Mouse (Mus musculus) heart, embryonic 11.5 days (tissue): ENCODE measurements around the gene Ctnnal1. TPM values are rescaled to one million over a fixed set of nuclear protein-coding genes. Genes with fewer than 3 reads are reported as not detected.

Experiments used
- ATAC-seq: fragments of 200-750 bp; cut with Nextera tagmentation; replicated peaks from 2 replicates; pipeline ENCODE4 v1.8.0; 2017; ENCODE audit warnings: moderate library complexity; ENCODE audit not compliant: insufficient number of reproducible peaks, low FRiP score, low TSS enrichment
- H3K27ac ChIP-seq: fragments of 300-500 bp; sonication (generic); 2 replicates; pipeline ENCODE4 v1.5.1; 2014; ENCODE audit warnings: mild to moderate bottlenecking, low read depth, low read length
- H3K27me3 ChIP-seq: fragments of 300-500 bp; sonication (generic); 2 replicates; pipeline ENCODE4 v1.6.1; 2014; ENCODE audit warnings: mild to moderate bottlenecking, low read length, mixed read lengths; ENCODE audit not compliant: control insufficient read depth, insufficient read depth
- H3K36me3 ChIP-seq: fragments of 300-500 bp; sonication (generic); 2 replicates; pipeline ENCODE4 v1.6.1; 2014; ENCODE audit warnings: mild to moderate bottlenecking, low read length, moderate library complexity, mixed read lengths; ENCODE audit not compliant: control insufficient read depth, insufficient read depth
- H3K4me1 ChIP-seq: fragments of 300-500 bp; sonication (generic); 2 replicates; pipeline ENCODE4 v1.6.1; 2014; ENCODE audit warnings: low read length; ENCODE audit not compliant: control insufficient read depth, insufficient read depth
- H3K4me2 ChIP-seq: fragments of 300-500 bp; sonication (generic); 2 replicates; pipeline ENCODE4 v1.6.1; 2014; ENCODE audit warnings: mild to moderate bottlenecking, moderate library complexity
- H3K4me3 ChIP-seq: fragments of 300-500 bp; sonication (generic); 2 replicates; pipeline ENCODE4 v1.5.1; 2014; ENCODE audit warnings: low read depth, low read length
- H3K9ac ChIP-seq: fragments of 300-500 bp; sonication (generic); 2 replicates; pipeline ENCODE4 v1.6.1; 2014; ENCODE audit warnings: mild to moderate bottlenecking, low read depth, low read length, moderate library complexity
- H3K9me3 ChIP-seq: fragments of 300-500 bp; sonication (generic); replicated peaks from 2 replicates; pipeline ENCODE4 v1.6.1; 2016; ENCODE audit warnings: low read length; ENCODE audit not compliant: control insufficient read depth
- WGBS: fragments of 180-500 bp; shearing (Covaris S2); extraction: QIAGEN DNeasy Blood & Tissue Kit; methylation state at CpG from one replicate; pipeline ENCODE4 v1.1.7; 2014; ENCODE audit not compliant: insufficient replicate concordance; 5-methylcytosine and 5-hydroxymethylcytosine counted together
- polyA plus RNA-seq: library from polyadenylated mRNA; unstranded; fragments of >200 nt; fragmentation: Nextera tagmentation; extraction: Ambion mirVana; gene quantifications from 2 replicates; pipeline ENCODE4 v1.2.1, GENCODE M21; 2014

Gene Ctnnal1
- polyA plus RNA-seq, 1 experiment from 2014 or later: 16.5 TPM

GRCm38 (mm10) chr4:56842501-56842900, 22.5 kb downstream of the Ctnnal1 start:
- WGBS: 75% methylated on average over 7 of the region's 7 CpGs
- no peaks in the 10 kb centered on the region for H3K27me3 ChIP-seq
- no peak overlapping the region for H3K9ac ChIP-seq
- no peak overlapping the region for H3K4me3 ChIP-seq
- peaks cover 4% of the 10 kb centered on the region; the same call in 1 of the 2 replicates for H3K36me3 ChIP-seq
- H3K4me2 ChIP-seq: no peak overlapping the region
- no peak for ATAC-seq
- H3K9me3 ChIP-seq: no peaks in the 10 kb centered on the region
- H3K27ac ChIP-seq: peak overlapping the region; percentile 24; the same call in 1 of the 2 replicates
- H3K4me1 ChIP-seq: peaks cover 3% of the 10 kb centered on the region; the same call in 1 of the 2 replicates

DNA sequence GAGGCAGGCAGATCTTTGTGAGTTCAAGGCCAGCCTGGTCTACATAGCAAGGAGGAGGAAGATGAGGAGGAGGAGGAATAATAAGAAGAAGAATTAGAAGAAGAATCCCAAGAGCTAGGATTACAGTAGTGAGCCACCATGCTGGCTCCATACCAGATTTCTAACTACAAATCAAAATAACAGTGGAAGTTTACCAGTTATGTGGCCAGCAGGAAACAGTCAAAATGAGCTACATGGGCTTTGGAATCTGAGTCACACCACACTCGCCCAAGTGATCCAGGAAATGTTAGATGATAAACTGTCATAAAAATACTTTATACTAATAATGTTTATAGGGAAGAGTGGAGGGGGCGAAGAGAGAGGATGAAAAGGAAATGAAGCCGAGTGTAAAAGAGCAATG, 24.7 kb downstream of the Ctnnal1 start:
- Histone ChIP-seq H3K27ac (no peak overlapping the region), H3K4me1 (no peaks in the 10 kb centered on the region), H3K4me3 (no peak overlapping the region), H3K36me3 (peaks cover 7% of the 10 kb centered on the region), H3K27me3 (no peaks in the 10 kb centered on the region), H3K4me2 (no peak overlapping the region), H3K9me3 (no peaks in the 10 kb centered on the region), H3K9ac (no peak overlapping the region)
- 78% methylated on average over 3 of the region's 3 CpGs for WGBS
- no peak for ATAC-seq

DNA sequence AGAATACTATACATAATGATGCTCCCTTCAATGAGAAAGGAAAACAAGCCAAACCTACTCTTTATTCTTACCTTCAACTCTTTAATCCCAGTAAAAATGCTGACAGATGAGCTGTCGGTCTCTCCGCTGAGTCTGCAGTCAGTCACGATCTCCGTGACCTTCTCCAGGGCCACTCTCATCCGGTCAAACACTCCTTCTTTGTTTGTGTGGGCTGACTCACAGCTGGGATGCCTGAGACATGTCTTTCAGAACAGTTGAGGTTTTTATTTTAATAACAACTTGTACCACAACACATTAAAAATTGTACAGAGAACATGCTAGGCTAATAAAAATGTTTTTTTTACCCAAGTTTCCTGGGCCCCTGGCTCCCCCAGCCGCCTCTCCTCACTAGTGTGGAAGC, 27.3 kb downstream of the Ctnnal1 start:
- no peaks in the 10 kb centered on the region for H3K27me3 ChIP-seq
- no peak overlapping the region for H3K4me2 ChIP-seq
- no peaks in the 10 kb centered on the region for H3K9me3 ChIP-seq
- H3K4me1 ChIP-seq: no peaks in the 10 kb centered on the region
- ATAC-seq: no peak
- 63% methylated on average over 6 of the region's 6 CpGs for WGBS
- peaks cover 3% of the 10 kb centered on the region; the same call in 1 of the 2 replicates for H3K36me3 ChIP-seq
- no peak overlapping the region for H3K9ac ChIP-seq
- no peak overlapping the region for H3K27ac ChIP-seq
- H3K4me3 ChIP-seq: no peak overlapping the region

DNA sequence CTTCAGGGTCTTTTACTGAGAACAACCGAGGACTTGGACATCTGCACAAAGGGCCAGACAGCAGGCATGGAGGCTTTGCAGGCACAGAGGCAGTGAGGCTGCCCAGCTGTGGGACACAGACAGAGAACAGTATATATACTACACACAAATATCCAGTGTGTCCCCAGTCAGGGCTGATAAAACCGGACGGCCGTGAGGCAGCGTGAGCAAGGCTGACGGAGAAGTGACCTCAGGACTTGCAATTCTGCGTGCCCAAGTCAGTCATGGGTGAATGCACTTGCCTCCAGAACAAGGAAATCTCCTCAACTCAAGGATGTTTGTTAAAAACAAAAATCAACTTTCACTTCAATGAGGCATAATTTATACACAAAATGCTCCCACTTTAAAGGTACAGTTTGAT, 33.0 kb downstream of the Ctnnal1 start:
- peaks cover 3% of the 10 kb centered on the region; the same call in 1 of the 2 replicates for H3K36me3 ChIP-seq
- no peak overlapping the region for H3K9ac ChIP-seq
- ATAC-seq: no peak
- no peak overlapping the region for H3K27ac ChIP-seq
- WGBS: 69% methylated on average over 7 of the region's 7 CpGs
- peaks cover 7% of the 10 kb centered on the region; the same call in 1 of the 2 replicates for H3K4me1 ChIP-seq
- no peak overlapping the region for H3K4me3 ChIP-seq
- H3K4me2 ChIP-seq: no peak overlapping the region
- no peaks in the 10 kb centered on the region for H3K9me3 ChIP-seq
- no peaks in the 10 kb centered on the region for H3K27me3 ChIP-seq

DNA sequence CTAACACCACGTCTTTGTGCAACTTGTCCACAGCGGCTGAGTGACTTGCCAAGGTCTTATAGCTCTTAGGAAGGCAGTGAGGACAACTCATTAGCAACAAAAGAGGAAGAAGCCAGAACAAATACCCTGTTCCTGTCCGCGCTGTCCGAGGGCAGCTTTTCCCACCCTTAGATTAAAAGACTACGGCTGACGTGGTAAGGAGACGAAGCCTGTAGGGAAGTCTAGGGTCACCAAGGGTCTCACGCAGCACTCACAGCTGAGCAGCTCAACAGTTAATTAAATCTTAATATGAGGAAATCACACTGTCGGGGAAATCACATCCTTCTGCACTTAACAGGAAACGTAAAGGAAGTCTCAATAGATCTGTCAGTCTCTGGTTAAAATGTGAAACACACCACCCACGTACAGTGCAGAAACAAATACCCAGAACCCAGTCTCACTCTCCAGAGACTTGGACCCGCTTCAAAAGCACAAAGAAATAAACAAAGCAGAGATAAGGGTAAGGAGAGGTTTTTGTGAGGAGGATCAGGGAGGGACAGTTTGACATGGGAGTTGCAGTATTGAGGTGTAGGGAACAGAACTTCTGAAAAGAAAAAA, 33.9 kb downstream of the Ctnnal1 start:
- ATAC-seq: no peak; the same call in 1 of the 2 replicates

DNA sequence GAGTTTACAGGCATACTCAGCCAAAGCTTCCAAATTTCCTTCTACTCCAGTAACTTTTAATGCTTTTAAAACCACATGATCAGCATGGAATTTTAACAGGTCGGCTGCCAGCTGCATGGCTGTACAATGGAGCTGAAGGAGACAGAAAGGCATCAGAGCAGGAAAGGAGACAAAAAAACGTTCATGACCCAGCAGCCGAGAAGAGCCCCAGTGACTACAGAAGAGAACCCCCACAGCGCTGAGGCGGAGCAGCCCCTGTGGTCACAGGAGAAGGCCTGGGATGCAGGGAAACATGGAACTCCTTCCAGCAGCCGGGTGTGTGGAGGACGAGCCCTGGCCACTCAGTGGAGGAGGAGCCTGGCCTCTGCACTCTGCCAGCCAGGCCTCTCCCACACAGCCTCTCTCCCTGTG, 35.5 kb downstream of the Ctnnal1 start:
- WGBS: 58% methylated on average over 7 of the region's 7 CpGs
- peaks cover 7% of the 10 kb centered on the region; the same call in 1 of the 2 replicates for H3K4me1 ChIP-seq
- H3K36me3 ChIP-seq: no peaks in the 10 kb centered on the region
- H3K4me2 ChIP-seq: no peak overlapping the region
- H3K9ac ChIP-seq: no peak overlapping the region
- ATAC-seq: no peak
- no peaks in the 10 kb centered on the region for H3K9me3 ChIP-seq
- no peaks in the 10 kb centered on the region for H3K27me3 ChIP-seq
- no peak overlapping the region for H3K4me3 ChIP-seq
- H3K27ac ChIP-seq: no peak overlapping the region

More for the DNA sequence above, 33.9 kb downstream of the Ctnnal1 start:
- Histone ChIP-seq H3K4me2 (peak overlapping the region; percentile 14; the same call in 1 of the 2 replicates), H3K9ac (no peak overlapping the region), H3K4me3 (no peak overlapping the region), H3K27ac (peak overlapping the region; percentile 35; the same call in 1 of the 2 replicates), H3K4me1 (peaks cover 7% of the 10 kb centered on the region; the same call in 1 of the 2 replicates), H3K36me3 (no peaks in the 10 kb centered on the region), H3K9me3 (no peaks in the 10 kb centered on the region), H3K27me3 (no peaks in the 10 kb centered on the region)
- WGBS: 52% methylated on average over 13 of the region's 13 CpGs

DNA sequence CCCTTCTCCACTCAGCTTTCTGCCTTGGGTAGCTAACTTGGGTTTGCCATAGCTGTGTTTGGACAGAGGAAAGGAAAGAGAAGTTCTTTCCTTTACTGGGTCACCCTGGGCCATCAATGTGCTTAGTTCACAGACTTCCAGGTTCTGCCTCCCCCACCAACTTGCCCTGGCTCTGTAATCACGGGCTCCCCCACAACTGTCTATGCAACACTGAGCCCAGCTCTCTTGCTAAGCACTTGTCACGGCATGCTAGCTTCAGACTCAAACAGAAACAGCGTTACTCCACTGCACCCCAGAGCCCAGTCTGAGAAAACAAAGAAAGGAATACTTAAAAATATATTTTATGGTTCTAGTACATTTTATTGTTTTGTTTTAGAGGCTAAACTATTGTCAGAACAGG, 36.1 kb downstream of the Ctnnal1 start:
- H3K36me3 ChIP-seq: no peaks in the 10 kb centered on the region
- no peaks in the 10 kb centered on the region for H3K27me3 ChIP-seq
- H3K4me2 ChIP-seq: no peak overlapping the region
- no peak overlapping the region for H3K4me3 ChIP-seq
- 85% methylated on average over 3 of the region's 3 CpGs for WGBS
- no peak overlapping the region for H3K9ac ChIP-seq
- ATAC-seq: no peak
- no peaks in the 10 kb centered on the region for H3K9me3 ChIP-seq
- H3K27ac ChIP-seq: no peak overlapping the region
- H3K4me1 ChIP-seq: peaks cover 7% of the 10 kb centered on the region; the same call in 1 of the 2 replicates

DNA sequence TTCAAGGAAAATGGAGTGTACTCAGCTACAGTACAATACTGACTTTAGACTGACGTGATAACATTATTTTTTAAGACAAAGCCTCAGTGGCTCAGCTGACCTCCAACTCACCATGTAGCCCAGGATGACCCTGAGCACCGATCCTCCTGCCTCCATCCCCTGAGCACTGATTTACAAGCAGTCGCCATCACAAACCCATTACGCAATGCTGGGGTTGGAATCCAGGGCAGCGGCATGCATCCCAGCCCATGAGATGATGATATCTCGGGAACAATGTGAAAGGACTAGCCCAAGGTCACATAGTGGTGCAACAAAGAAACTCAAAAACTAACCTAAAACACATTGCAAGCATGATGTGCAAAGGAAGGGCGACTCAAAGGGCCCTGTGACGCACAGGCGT, 40.8 kb downstream of the Ctnnal1 start:
- Histone ChIP-seq H3K27me3 (no peaks in the 10 kb centered on the region), H3K4me1 (no peaks in the 10 kb centered on the region), H3K4me3 (no peak overlapping the region), H3K27ac (no peak overlapping the region), H3K4me2 (no peak overlapping the region), H3K36me3 (no peaks in the 10 kb centered on the region), H3K9me3 (no peaks in the 10 kb centered on the region), H3K9ac (no peak overlapping the region)
- no peak for ATAC-seq
- WGBS: 88% methylated on average over 9 of the region's 9 CpGs

- H3K9ac ChIP-seq: no peak overlapping the region
- H3K27ac ChIP-seq: no peak overlapping the region
- no peaks in the 10 kb centered on the region for H3K27me3 ChIP-seq
- H3K4me1 ChIP-seq: no peaks in the 10 kb centered on the region
- no peak overlapping the region for H3K4me2 ChIP-seq
- no peak overlapping the region for H3K4me3 ChIP-seq
- no peaks in the 10 kb centered on the region for H3K36me3 ChIP-seq
- no peaks in the 10 kb centered on the region for H3K9me3 ChIP-seq
- ATAC-seq: no peak
These were observed 44.9 kb downstream of the Ctnnal1 start for GRCm38 (mm10) chr4:56820017-56820550.
